Mouse (Mus musculus) olfactory bulb, adult 2 months (tissue): Measurements from ENCODE around the gene Actl6b.

ENCODE experiments used
- CTCF ChIP-seq: fragments of 200-500 bp; IDR thresholded peaks from 2 replicates; pipeline ENCODE4 v1.5.1; 2012; ENCODE audit warnings: low read depth, mild to moderate bottlenecking, low read length, moderate library complexity; ENCODE audit not compliant: insufficient read depth
- POLR2A ChIP-seq: fragments of 200-500 bp; IDR thresholded peaks from 2 replicates; pipeline ENCODE4 v1.6.1; 2012; ENCODE audit warnings: mild to moderate bottlenecking, low read depth, low read length, moderate library complexity; ENCODE audit not compliant: insufficient read depth

DNA sequence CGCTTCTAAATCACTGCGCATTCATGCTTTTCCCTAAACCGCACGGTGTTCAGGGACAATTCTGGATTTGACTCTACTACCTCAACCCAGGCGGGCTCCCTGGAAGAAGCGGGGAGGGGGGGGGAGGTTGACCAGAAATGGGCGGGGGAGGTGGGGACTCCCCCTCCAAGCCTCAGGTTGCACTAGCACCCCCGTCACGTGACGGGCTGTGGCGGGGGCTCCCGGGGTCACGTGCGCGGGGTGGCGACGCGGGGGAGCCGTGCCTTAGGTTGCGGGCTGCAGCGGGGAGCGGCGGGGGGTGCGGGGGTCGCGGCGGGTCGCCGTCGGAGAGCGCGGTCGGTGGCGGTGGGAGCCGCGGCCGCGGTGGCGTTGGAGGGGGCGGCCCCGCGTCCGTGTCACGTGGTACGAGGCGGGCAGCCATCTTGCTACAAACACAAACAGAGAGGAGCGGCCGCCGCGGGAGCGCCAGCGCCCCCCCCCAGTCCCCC lies 43.3 kb upstream of the Actl6b start:
- TF ChIP-seq CTCF (no peak), POLR2A (no peak)
